Mouse (Mus musculus) bone marrow macrophage, adult 2 months (primary cell): ENCODE data around the gene Exoc8.

Source experiments
- CTCF ChIP-seq: IDR thresholded peaks from 2 replicates; pipeline ENCODE4 v1.5.1; 2012; ENCODE audit warnings: low read depth, mild to moderate bottlenecking, low read length, moderate library complexity
- POLR2A ChIP-seq: IDR thresholded peaks from 2 replicates; pipeline ENCODE4 v1.6.1; 2012; ENCODE audit warnings: mild to moderate bottlenecking, low read depth, low read length, borderline replicate concordance

DNA sequence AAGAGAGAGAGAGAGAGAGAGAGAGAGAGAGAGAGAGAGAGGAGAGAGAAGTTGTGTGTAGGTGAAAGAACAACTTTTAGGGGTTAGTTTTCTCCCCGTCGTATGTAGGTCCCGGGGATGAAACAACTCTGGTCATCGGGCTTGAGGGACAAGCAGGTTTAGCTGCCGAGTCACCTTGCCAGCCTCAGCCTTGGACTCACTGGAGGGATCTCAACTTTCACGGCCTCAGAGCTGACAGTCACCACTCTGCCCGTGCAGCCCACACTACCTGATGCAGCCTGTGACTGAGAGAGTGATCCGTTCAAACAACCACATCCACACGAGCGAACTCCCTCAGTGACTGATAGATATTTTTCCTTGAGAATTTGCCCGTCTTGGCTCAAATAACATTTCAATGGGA lies 31.5 kb upstream of the Exoc8 start:
- no peak for TF ChIP-seq POLR2A
- no peak for TF ChIP-seq CTCF
